Mouse (Mus musculus) ES-Bruce4 (cell line): ENCODE results near the gene Mast1.

Experiments used
- CTCF ChIP-seq: IDR thresholded peaks from one replicate; pipeline ENCODE4 v1.8.1; 2011; ENCODE audit warnings: low read depth, low read length
- POLR2A ChIP-seq: IDR thresholded peaks from one replicate; pipeline ENCODE4 v1.8.1; 2011; ENCODE audit warnings: low read length; ENCODE audit not compliant: insufficient read depth

DNA sequence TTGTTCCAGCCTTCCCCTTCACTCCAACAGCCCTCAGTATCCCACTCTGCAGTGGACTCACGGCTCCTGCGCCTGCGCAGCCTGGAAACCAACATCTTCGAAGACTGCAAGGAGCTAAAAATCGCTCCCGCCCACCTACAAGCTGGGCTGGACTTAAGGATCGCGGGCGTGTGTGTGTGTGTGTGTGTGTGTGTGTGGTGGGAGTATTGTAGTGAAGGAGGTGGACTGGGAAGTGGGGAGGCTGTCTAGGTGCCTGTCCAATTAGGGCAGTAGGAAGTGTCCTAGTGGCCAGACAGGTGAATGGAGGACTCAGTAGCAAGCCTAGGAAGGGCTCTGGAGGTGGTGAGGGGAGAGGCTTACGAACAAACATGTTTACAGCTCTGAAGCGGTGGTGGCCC is 8.1 kb upstream of the Mast1 start:
- TF ChIP-seq CTCF (no peak), POLR2A (no peak)
